Mouse (Mus musculus) forebrain, embryonic 13.5 days (tissue): ENCODE measurements around the gene Gm5617. TPM values are rescaled to one million over a fixed set of nuclear protein-coding genes. Genes with fewer than 3 reads are reported as not detected.
A peak's percentile ranks its signal among the peaks of the same experiment; 100 is the strongest.

Experiments
- ATAC-seq: fragments of 200-750 bp; cut with Nextera tagmentation; 2 replicates; pipeline ENCODE4 v1.8.0; 2017
- H3K27ac ChIP-seq: fragments of 300-500 bp; sonication (generic); 2 replicates; pipeline ENCODE4 v1.5.1; 2015; ENCODE audit warnings: inconsistent platforms, mild to moderate bottlenecking, moderate library complexity
- H3K27me3 ChIP-seq: fragments of 300-500 bp; sonication (generic); 2 replicates; pipeline ENCODE4 v1.6.1; 2015; ENCODE audit warnings: mild to moderate bottlenecking, inconsistent platforms
- H3K36me3 ChIP-seq: fragments of 300-500 bp; sonication (generic); 2 replicates; pipeline ENCODE4 v1.6.1; 2015; ENCODE audit warnings: mild to moderate bottlenecking, inconsistent platforms; ENCODE audit not compliant: poor library complexity, severe bottlenecking
- H3K4me1 ChIP-seq: fragments of 300-500 bp; sonication (generic); 2 replicates; pipeline ENCODE4 v1.6.1; 2015; ENCODE audit warnings: inconsistent platforms
- H3K4me2 ChIP-seq: fragments of 300-500 bp; sonication (generic); 2 replicates; pipeline ENCODE4 v1.6.1; 2015; ENCODE audit warnings: inconsistent platforms, mild to moderate bottlenecking, moderate library complexity
- H3K4me3 ChIP-seq: fragments of 300-500 bp; sonication (generic); 2 replicates; pipeline ENCODE4 v1.5.1; 2015; ENCODE audit warnings: mild to moderate bottlenecking, inconsistent platforms
- H3K9ac ChIP-seq: fragments of 300-500 bp; sonication (generic); 2 replicates; pipeline ENCODE4 v1.6.1; 2015; ENCODE audit warnings: mild to moderate bottlenecking, inconsistent platforms
- H3K9me3 ChIP-seq: fragments of 300-500 bp; sonication (generic); replicated peaks from 2 replicates; pipeline ENCODE4 v1.6.1; 2016; ENCODE audit warnings: inconsistent platforms
- WGBS: fragments of 180-500 bp; shearing (Covaris S2); methylation state at CpG from one replicate; pipeline ENCODE4 v1.1.7; 2015; 5-methylcytosine and 5-hydroxymethylcytosine counted together
- polyA plus RNA-seq: library from polyadenylated mRNA; unstranded; fragments of >200 nt; fragmentation: Nextera tagmentation; extraction: Ambion mirVana; gene quantifications from 2 replicates; pipeline ENCODE4 v1.2.1, GENCODE M21; 2015

Gm5617 gene
- polyA plus RNA-seq, 1 experiment from 2014 or later, result 41.5 TPM

- Histone ChIP-seq H3K27me3 (no peaks in the 10 kb centered on the region), H3K4me3 (no peak overlapping the region), H3K4me2 (no peak overlapping the region), H3K9ac (no peak overlapping the region), H3K36me3 (peaks cover 41% of the 10 kb centered on the region), H3K4me1 (no peaks in the 10 kb centered on the region), H3K9me3 (no peaks in the 10 kb centered on the region), H3K27ac (no peak overlapping the region)
- ATAC-seq, result no peak
- WGBS, result 93% methylated on average over 12 of the region's 12 CpGs
Observed at GRCm38 (mm10) chr9:48473131-48473530, 22.1 kb upstream of the Gm5617 start.

GRCm38 (mm10) chr9:48474367-48474766 is 20.9 kb upstream of the Gm5617 start:
- ATAC-seq, result no peak
- Histone ChIP-seq H3K4me3 (no peak overlapping the region), H3K4me2 (no peak overlapping the region), H3K27ac (no peak overlapping the region), H3K9ac (no peak overlapping the region), H3K4me1 (peaks cover under 1% of the 10 kb centered on the region; the same call in 1 of the 2 replicates), H3K27me3 (no peaks in the 10 kb centered on the region), H3K9me3 (no peaks in the 10 kb centered on the region), H3K36me3 (peaks cover 42% of the 10 kb centered on the region)
- 94% methylated on average over 9 of the region's 9 CpGs for WGBS

- Histone ChIP-seq H3K4me2 (no peak overlapping the region), H3K4me1 (peaks cover 14% of the 10 kb centered on the region), H3K9me3 (no peaks in the 10 kb centered on the region), H3K27me3 (no peaks in the 10 kb centered on the region), H3K27ac (no peak overlapping the region), H3K9ac (no peak overlapping the region), H3K4me3 (no peak overlapping the region), H3K36me3 (peaks cover 34% of the 10 kb centered on the region)
- no peak for ATAC-seq
- 93% methylated on average over 10 of the region's 10 CpGs for WGBS
Observed at GRCm38 (mm10) chr9:48476236-48477165, 18.7 kb upstream of the Gm5617 start.

GRCm38 (mm10) chr9:48478808-48479207 is 16.4 kb upstream of the Gm5617 start:
- 98% methylated on average over 4 of the region's 4 CpGs for WGBS
- Histone ChIP-seq H3K9ac (no peak overlapping the region), H3K27ac (no peak overlapping the region), H3K4me2 (no peak overlapping the region), H3K27me3 (no peaks in the 10 kb centered on the region), H3K9me3 (no peaks in the 10 kb centered on the region), H3K4me3 (no peak overlapping the region), H3K4me1 (peaks cover 14% of the 10 kb centered on the region), H3K36me3 (peaks cover 22% of the 10 kb centered on the region)
- no peak for ATAC-seq

GRCm38 (mm10) chr9:48479838-48480410 is 15.3 kb upstream of the Gm5617 start:
- H3K9ac ChIP-seq, result peak overlapping the region; percentile 84
- peaks cover 14% of the 10 kb centered on the region for H3K4me1 ChIP-seq
- ATAC-seq, result no peak; the same call in 1 of the 2 replicates
- peak overlapping the region; percentile 92 for H3K4me3 ChIP-seq
- H3K4me2 ChIP-seq, result peak overlapping the region; percentile 94
- H3K27me3 ChIP-seq, result no peaks in the 10 kb centered on the region
- H3K27ac ChIP-seq, result no peak overlapping the region
- WGBS, result 6% methylated on average over 25 of the region's 25 CpGs
- H3K9me3 ChIP-seq, result no peaks in the 10 kb centered on the region
- H3K36me3 ChIP-seq, result peaks cover 13% of the 10 kb centered on the region

- WGBS, result 1% methylated on average over 49 of the region's 49 CpGs
- H3K9me3 ChIP-seq, result no peaks in the 10 kb centered on the region
- no peaks in the 10 kb centered on the region for H3K27me3 ChIP-seq
- peak within 1 kb of the TSS; percentile 92 for H3K4me3 ChIP-seq
- peak; percentile 99 for ATAC-seq
- peak within 1 kb of the TSS; percentile 84 for H3K9ac ChIP-seq
- H3K4me1 ChIP-seq, result peaks cover 14% of the 10 kb centered on the region
- H3K36me3 ChIP-seq, result peaks cover 14% of the 10 kb centered on the region
- peak within 1 kb of the TSS; percentile 94 for H3K4me2 ChIP-seq
- H3K27ac ChIP-seq, result no peak within 1 kb of the TSS
Observed at GRCm38 (mm10) chr9:48480411-48481213, 14.6 kb upstream of the Gm5617 start, which contains the start of gene Rexo2. Rexo2 (minus strand) TSS chr9:48480623.

GRCm38 (mm10) chr9:48481214-48482134 is 13.8 kb upstream of the Gm5617 start:
- Histone ChIP-seq H3K27ac (no peak overlapping the region), H3K9ac (peak overlapping the region; percentile 34), H3K27me3 (no peaks in the 10 kb centered on the region), H3K4me2 (peak overlapping the region; percentile 94), H3K4me1 (peaks cover 14% of the 10 kb centered on the region), H3K9me3 (no peaks in the 10 kb centered on the region), H3K36me3 (peaks cover 16% of the 10 kb centered on the region), H3K4me3 (peak overlapping the region; percentile 92)
- WGBS, result 32% methylated on average over 20 of the region's 20 CpGs
- no peak for ATAC-seq

- 2% methylated on average over 34 of the region's 34 CpGs for WGBS
- Histone ChIP-seq H3K36me3 (peaks cover 24% of the 10 kb centered on the region), H3K27me3 (no peaks in the 10 kb centered on the region), H3K27ac (peak overlapping the region; percentile 92), H3K9ac (peak overlapping the region; percentile 91), H3K9me3 (no peaks in the 10 kb centered on the region), H3K4me3 (peak overlapping the region; percentile 81), H3K4me1 (peaks cover 22% of the 10 kb centered on the region), H3K4me2 (peak overlapping the region; percentile 87)
- peak; percentile 47 for ATAC-seq
Observed at GRCm38 (mm10) chr9:48495548-48495932, 298 bp downstream of the Gm5617 start.

GRCm38 (mm10) chr9:48501192-48501591 is 6.0 kb downstream of the Gm5617 start:
- 77% methylated on average over 7 of the region's 7 CpGs for WGBS
- Histone ChIP-seq H3K4me3 (no peak overlapping the region), H3K9ac (no peak overlapping the region), H3K4me2 (no peak overlapping the region), H3K27me3 (no peaks in the 10 kb centered on the region), H3K9me3 (no peaks in the 10 kb centered on the region), H3K4me1 (peaks cover 2% of the 10 kb centered on the region), H3K36me3 (no peaks in the 10 kb centered on the region), H3K27ac (no peak overlapping the region)
- no peak for ATAC-seq

- WGBS, result 80% methylated on average over 2 of the region's 2 CpGs
- Histone ChIP-seq H3K27ac (no peak overlapping the region), H3K4me1 (no peaks in the 10 kb centered on the region), H3K27me3 (no peaks in the 10 kb centered on the region), H3K4me2 (no peak overlapping the region), H3K36me3 (no peaks in the 10 kb centered on the region), H3K4me3 (no peak overlapping the region), H3K9me3 (no peaks in the 10 kb centered on the region), H3K9ac (no peak overlapping the region)
- no peak for ATAC-seq
Observed at GRCm38 (mm10) chr9:48503001-48503400, 7.8 kb downstream of the Gm5617 start.

- Histone ChIP-seq H3K4me2 (no peak overlapping the region), H3K9me3 (no peaks in the 10 kb centered on the region), H3K4me3 (no peak overlapping the region), H3K27me3 (no peaks in the 10 kb centered on the region), H3K9ac (no peak overlapping the region), H3K4me1 (no peaks in the 10 kb centered on the region), H3K36me3 (no peaks in the 10 kb centered on the region), H3K27ac (no peak overlapping the region)
- 75% methylated on average over 8 of the region's 8 CpGs for WGBS
- no peak for ATAC-seq
Observed at GRCm38 (mm10) chr9:48504741-48505365, 9.6 kb downstream of the Gm5617 start.
